Mouse (Mus musculus) adipocyte (in vitro differentiated cells): ENCODE data around the gene Adam17.
"Not testable (repeated sequence)": the region's sequence is repeated elsewhere in the genome, so short reads cannot be mapped to it uniquely, and the experiment has no call there.

Experiments
- DNase-seq: peaks from one replicate; pipeline ENCODE4 v3.0.0-alpha.2; 2016; ENCODE audit warnings: low spot score

Gene Adam17

GRCm38 (mm10) chr12:21373100-21373819 lies at the start of gene Adam17:
Gene Adam17 (minus strand): TSS chr12:21373632.
- peak; percentile 96 for DNase-seq

- DNase-seq, result no peak
Measured at GRCm38 (mm10) chr12:21418621-21419131, 45.2 kb upstream of the Adam17 start.

- DNase-seq, result no peak
Measured at GRCm38 (mm10) chr12:21418083-21418482, 44.7 kb upstream of the Adam17 start.

GRCm38 (mm10) chr12:21417100-21418070 lies 44.0 kb upstream of the Adam17 start, which contains the start of gene Ywhaq:
Gene Ywhaq (minus strand): TSS chr12:21417637.
- peak; percentile 95 for DNase-seq

- no peak for DNase-seq
Measured at GRCm38 (mm10) chr12:21416506-21416905, 43.1 kb upstream of the Adam17 start.

- DNase-seq, result no peak
Measured at GRCm38 (mm10) chr12:21410620-21411019, 37.2 kb upstream of the Adam17 start.

- DNase-seq, result no peak
Measured at GRCm38 (mm10) chr12:21409651-21410050, 36.2 kb upstream of the Adam17 start.

- no peak for DNase-seq
Measured at GRCm38 (mm10) chr12:21408789-21409367, 35.4 kb upstream of the Adam17 start.

GRCm38 (mm10) chr12:21402771-21403170 lies 29.3 kb upstream of the Adam17 start:
- no peak for DNase-seq

- no peak for DNase-seq
Measured at GRCm38 (mm10) chr12:21386201-21386600, 12.8 kb upstream of the Adam17 start.

- DNase-seq, result not testable (repeated sequence)
Measured at GRCm38 (mm10) chr12:21378765-21379346, 5.4 kb upstream of the Adam17 start.

GRCm38 (mm10) chr12:21375376-21376157 lies 2.1 kb upstream of the Adam17 start:
- no peak for DNase-seq

GRCm38 (mm10) chr12:21373820-21374475 lies 516 bp upstream of the Adam17 start:
- no peak for DNase-seq

GRCm38 (mm10) chr12:21370035-21370611 lies 3.3 kb downstream of the Adam17 start:
- peak; percentile 49 for DNase-seq

GRCm38 (mm10) chr12:21369087-21369410 lies 4.4 kb downstream of the Adam17 start:
- no peak for DNase-seq

- DNase-seq, result no peak
Measured at GRCm38 (mm10) chr12:21368376-21369086, 4.9 kb downstream of the Adam17 start.

- no peak for DNase-seq
Measured at GRCm38 (mm10) chr12:21364624-21365435, 8.6 kb downstream of the Adam17 start.

GRCm38 (mm10) chr12:21363195-21363594 lies 10.2 kb downstream of the Adam17 start:
- no peak for DNase-seq

- no peak for DNase-seq
Measured at GRCm38 (mm10) chr12:21362686-21363085, 10.7 kb downstream of the Adam17 start.
